Mouse (Mus musculus) testis, adult 2 months (tissue): ENCODE measurements around the gene Wnt3a. TPM values are rescaled to one million over a fixed set of nuclear protein-coding genes. Genes with fewer than 3 reads are reported as not detected.
A peak's percentile ranks its signal among the peaks of the same experiment; 100 is the strongest.

Experiments
- H3K27ac ChIP-seq: fragments of 200-500 bp; 2 replicates; pipeline ENCODE4 v1.5.1; 2012; ENCODE audit warnings: low read depth, low read length; ENCODE audit not compliant: control insufficient read depth, insufficient read depth
- H3K27me3 ChIP-seq: fragments of 200-500 bp; 2 replicates; pipeline ENCODE4 v1.6.1; 2012; ENCODE audit warnings: mild to moderate bottlenecking, low read length, moderate library complexity; ENCODE audit not compliant: control insufficient read depth, insufficient read depth
- H3K36me3 ChIP-seq: fragments of 200-500 bp; 2 replicates; pipeline ENCODE4 v1.6.1; 2012; ENCODE audit warnings: mild to moderate bottlenecking, low read length; ENCODE audit not compliant: control insufficient read depth, insufficient read depth
- H3K4me1 ChIP-seq: fragments of 200-500 bp; 2 replicates; pipeline ENCODE4 v1.6.1; 2012; ENCODE audit warnings: low read length; ENCODE audit not compliant: control insufficient read depth, insufficient read depth
- H3K4me3 ChIP-seq: fragments of 200-500 bp; 2 replicates; pipeline ENCODE4 v1.5.1; 2012; ENCODE audit warnings: low read depth, mild to moderate bottlenecking, low read length, moderate library complexity, mixed read lengths; ENCODE audit not compliant: control insufficient read depth
- CTCF ChIP-seq: fragments of 200-500 bp; IDR thresholded peaks from 2 replicates; pipeline ENCODE4 v1.5.1; 2012; ENCODE audit warnings: low read depth, mild to moderate bottlenecking, inconsistent platforms, low read length, moderate library complexity; ENCODE audit not compliant: control insufficient read depth, insufficient read depth, insufficient replicate concordance
- POLR2A ChIP-seq: fragments of 200-500 bp; IDR thresholded peaks from 2 replicates; pipeline ENCODE4 v1.6.1; 2012; ENCODE audit warnings: low read depth, mild to moderate bottlenecking, inconsistent platforms, low read length, moderate library complexity; ENCODE audit not compliant: control insufficient read depth
- polyA plus RNA-seq: library from polyadenylated mRNA; depleted of rRNA; stranded (reverse); fragments of >200 nt; gene quantifications from 2 replicates; pipeline ENCODE4 v1.2.3, GENCODE M21; 2012

The Wnt3a gene
- polyA plus RNA-seq, 1 experiment, result 3.1 TPM

GRCm38 (mm10) chr11:59260706-59261493, 29.7 kb downstream of the Wnt3a start:
- H3K27ac ChIP-seq, result no peak overlapping the region
- H3K36me3 ChIP-seq, result no peaks in the 10 kb centered on the region
- no peak for TF ChIP-seq CTCF
- TF ChIP-seq POLR2A, result no peak
- no peak overlapping the region for H3K4me3 ChIP-seq
- H3K27me3 ChIP-seq, result no peaks in the 10 kb centered on the region
- peaks cover 9% of the 10 kb centered on the region for H3K4me1 ChIP-seq

- no peak overlapping the region for H3K4me3 ChIP-seq
- no peak for TF ChIP-seq POLR2A
- TF ChIP-seq CTCF, result no peak
- H3K27ac ChIP-seq, result no peak overlapping the region
- peaks cover 8% of the 10 kb centered on the region for H3K4me1 ChIP-seq
- no peaks in the 10 kb centered on the region for H3K27me3 ChIP-seq
- no peaks in the 10 kb centered on the region for H3K36me3 ChIP-seq
Observed at GRCm38 (mm10) chr11:59259647-59260046, 30.9 kb downstream of the Wnt3a start.

GRCm38 (mm10) chr11:59248101-59248500, 42.5 kb downstream of the Wnt3a start:
- Histone ChIP-seq H3K4me1 (peaks cover 6% of the 10 kb centered on the region), H3K27ac (no peak overlapping the region), H3K4me3 (peak overlapping the region; percentile 86), H3K36me3 (no peaks in the 10 kb centered on the region), H3K27me3 (peaks cover 3% of the 10 kb centered on the region)
- TF ChIP-seq CTCF, result no peak
- TF ChIP-seq POLR2A, result no peak

GRCm38 (mm10) chr11:59243856-59244255, 46.7 kb downstream of the Wnt3a start:
- Histone ChIP-seq H3K27ac (no peak overlapping the region), H3K4me1 (peaks cover 5% of the 10 kb centered on the region), H3K27me3 (peaks cover 2% of the 10 kb centered on the region), H3K4me3 (no peak overlapping the region), H3K36me3 (no peaks in the 10 kb centered on the region)
- TF ChIP-seq CTCF (no peak), POLR2A (no peak)

- H3K27ac ChIP-seq, result no peak overlapping the region
- H3K4me3 ChIP-seq, result no peak overlapping the region
- no peaks in the 10 kb centered on the region for H3K27me3 ChIP-seq
- H3K4me1 ChIP-seq, result no peaks in the 10 kb centered on the region
- H3K36me3 ChIP-seq, result no peaks in the 10 kb centered on the region
- TF ChIP-seq POLR2A, result no peak
- no peak for TF ChIP-seq CTCF
Observed at GRCm38 (mm10) chr11:59241841-59242240, 48.7 kb downstream of the Wnt3a start.

GRCm38 (mm10) chr11:59239796-59240195, 50.8 kb downstream of the Wnt3a start:
- Histone ChIP-seq H3K4me3 (no peak overlapping the region), H3K27ac (no peak overlapping the region), H3K27me3 (no peaks in the 10 kb centered on the region), H3K4me1 (no peaks in the 10 kb centered on the region), H3K36me3 (no peaks in the 10 kb centered on the region)
- TF ChIP-seq POLR2A, result no peak
- no peak for TF ChIP-seq CTCF

GRCm38 (mm10) chr11:59239428-59239785, 51.1 kb downstream of the Wnt3a start:
- Histone ChIP-seq H3K27me3 (no peaks in the 10 kb centered on the region), H3K4me3 (no peak overlapping the region), H3K27ac (no peak overlapping the region), H3K36me3 (no peaks in the 10 kb centered on the region), H3K4me1 (no peaks in the 10 kb centered on the region)
- TF ChIP-seq POLR2A (no peak), CTCF (no peak)
